ENCODE assay signal across 9 mouse cellular contexts in genomic region chr14:30593279-30594091, GRCm38 (mm10). TPM values are rescaled to one million over a fixed set of nuclear protein-coding genes. Genes with fewer than 3 reads are reported as not detected.
DNase-seq lines count a peak whose midpoint lies in the region; ATAC-seq and TF ChIP-seq lines count a peak whose summit lies in the region.
"Had no signal": no experiment of that assay in that cellular context is flagged by ENCODE, and none has a peak within 500 bp of the region (broad histone marks: within the 10 kb centered on the region; RNA-seq: fewer than 3 reads in every experiment).

No protein-coding gene starts in this region.

- ATAC-seq in neural tube, embryonic 11.5 days (ENCODE audit: insufficient read depth, low FRiP score, low TSS enrichment): peak; percentile 53
- ATAC-seq in liver, embryonic 11.5 days (replicated peaks; ENCODE audit: low FRiP score): no peak
- ATAC-seq in erythroid progenitor cell, adult 5-6 weeks (replicated peaks; ENCODE audit: low FRiP score, poor library complexity, severe bottlenecking): no peak

- no peak for TF ChIP-seq POLR2A in kidney, adult 2 months (IDR thresholded peaks at IDR 0.05; ENCODE audit: low read depth, low read length)

- H3K27me3 ChIP-seq in neural tube, embryonic 11.5 days (ENCODE audit: control insufficient read depth, insufficient read depth, low read length): no peaks in the 10 kb centered on the region
- no peaks in the 10 kb centered on the region for H3K27me3 ChIP-seq in kidney, adult 2 months (replicated peaks; ENCODE audit: control insufficient read depth, insufficient read depth, low read length)
- no peaks in the 10 kb centered on the region for H3K27me3 ChIP-seq in liver, embryonic 11.5 days (replicated peaks; ENCODE audit: control insufficient read depth, insufficient read depth, low read length)

- no peaks in the 10 kb centered on the region for H3K9me3 ChIP-seq in neural tube, embryonic 11.5 days (ENCODE audit: control insufficient read depth, low read length)
- H3K9me3 ChIP-seq in liver, embryonic 11.5 days (ENCODE audit: control insufficient read depth, low read length): no peaks in the 10 kb centered on the region
- H3K9me3 ChIP-seq: G1E had no signal

- peaks cover 15% of the 10 kb centered on the region for H3K4me1 ChIP-seq in neural tube, embryonic 11.5 days (ENCODE audit: control insufficient read depth, insufficient read depth, low read length)
- no peaks in the 10 kb centered on the region for H3K4me1 ChIP-seq in kidney, adult 2 months (ENCODE audit: control insufficient read depth, insufficient read depth, low read length)
- peaks cover 5% of the 10 kb centered on the region; the same call in 1 of the 2 replicates for H3K4me1 ChIP-seq in liver, embryonic 11.5 days (replicated peaks; ENCODE audit: control insufficient read depth, insufficient read depth, low read length)

- H3K4me3 ChIP-seq in neural tube, embryonic 11.5 days (ENCODE audit: low read depth, low read length): no peak overlapping the region
- no peak overlapping the region for H3K4me3 ChIP-seq in kidney, adult 2 months (ENCODE audit: insufficient read depth, low read depth, low read length)
- no peak overlapping the region for H3K4me3 ChIP-seq in liver, embryonic 11.5 days (ENCODE audit: low read depth, low read length)

- WGBS in neural tube, embryonic 11.5 days: 36% methylated on average over 11 of the region's 11 CpGs
- WGBS in kidney, adult 2 months: 45% methylated on average over 11 of the region's 11 CpGs
- WGBS in liver, embryonic 11.5 days: 56% methylated on average over 11 of the region's 11 CpGs

- 0 out of 2 replicates have a peak overlapping the region, but pooled peaks have one; percentile 14 for H3K27ac ChIP-seq in neural tube, embryonic 11.5 days (ENCODE audit: low read depth, low read length)
- H3K27ac ChIP-seq in kidney, adult 2 months (ENCODE audit: insufficient read depth, low read depth, low read length): no peak overlapping the region; the same call in 1 of the 2 replicates
- H3K27ac ChIP-seq in liver, embryonic 11.5 days (ENCODE audit: low read depth, low read length): no peak overlapping the region

- peak; percentile 47 for DNase-seq in neural tube, embryonic 11.5 days (ENCODE audit: low spot score)
- DNase-seq in neural tube, embryonic 10.5 days (ENCODE audit: extremely low spot score, low spot score): no peak
- peak; percentile 49 for DNase-seq in embryo, embryonic 11 days
- peak; percentile 84 for DNase-seq in heart, adult 8-10 months (ENCODE audit: low spot score)
- DNase-seq in kidney, adult 2 months: peak; percentile 82
- DNase-seq in liver, embryonic 11.5 days (ENCODE audit: low spot score): no peak
- DNase-seq in monocyte, adult 2 months (ENCODE audit: low read depth in 1 of 2, low spot score in 2 of 2): peak; percentile 75 to 83

- H3K36me3 ChIP-seq in neural tube, embryonic 11.5 days (ENCODE audit: control insufficient read depth, insufficient read depth, low read length): 0 out of 2 replicates have a peak, but pooled peaks cover 1% of the 10 kb centered on the region
- no peaks in the 10 kb centered on the region for H3K36me3 ChIP-seq in kidney, adult 2 months (ENCODE audit: control insufficient read depth, insufficient read depth, low read length)
- H3K36me3 ChIP-seq in liver, embryonic 11.5 days (ENCODE audit: control insufficient read depth, insufficient read depth, low read length): peaks cover 5% of the 10 kb centered on the region

- TF ChIP-seq CTCF in kidney, adult 2 months (conservative IDR thresholded peaks at IDR 0.05; ENCODE audit: insufficient read depth, insufficient read length, low read depth, low read length): peak; percentile 41; the same call in 1 of the 2 replicates

- H3K9ac ChIP-seq in neural tube, embryonic 11.5 days (ENCODE audit: low read length): peak overlapping the region; percentile 27
- peak overlapping the region; percentile 22; the same call in 1 of the 2 replicates for H3K9ac ChIP-seq in liver, embryonic 11.5 days (ENCODE audit: low read depth, low read length)

- H3K4me2 ChIP-seq in neural tube, embryonic 11.5 days (ENCODE audit: low read depth): no peak overlapping the region
- no peak overlapping the region for H3K4me2 ChIP-seq in liver, embryonic 11.5 days

RNA-seq across cellular contexts. Expression of gene Prkcd, which starts 32.5 kb away (rescaled TPM):
- 30.7 and 36.4 TPM in 2 replicates for polyA plus RNA-seq in neural tube, embryonic 11.5 days (2014; fragmentation: Nextera tagmentation; extraction: Ambion mirVana)
- 10 to 100 TPM in 3 of 4 experiments, 1 to 10 TPM in 1; 7.1 to 13.4 (median 11.6) TPM for total RNA-seq in heart, adult 8-10 months (2022)
- 80.6 and 96.2 TPM in 2 replicates for polyA plus RNA-seq in kidney, adult 2 months (2012; rRNA removed)
- polyA plus RNA-seq in liver, embryonic 11.5 days (2014; fragmentation: Nextera tagmentation; extraction: Ambion mirVana): 34.7 and 38.4 TPM in 2 replicates
- total RNA-seq in erythroid progenitor cell, adult 5-6 weeks (2015; ENCODE audit: low replicate concordance): 32.4 and 35.2 TPM in 2 replicates
- total RNA-seq in erythroid progenitor cell, adult 5-6 weeks (2017; ENCODE audit: low replicate concordance): 19.5 and 35.7 TPM in 2 replicates

RNA-seq across cellular contexts. Expression of gene Tkt, which starts 45.3 kb away (rescaled TPM):
- 128 and 158 TPM in 2 replicates for polyA plus RNA-seq in neural tube, embryonic 11.5 days (2014; fragmentation: Nextera tagmentation; extraction: Ambion mirVana)
- 10 to 100 TPM; 21.4 to 28.7 (median 28.1) TPM for total RNA-seq in heart, adult 8-10 months (2022)
- 393 and 447 TPM in 2 replicates for polyA plus RNA-seq in kidney, adult 2 months (2012; rRNA removed)
- polyA plus RNA-seq in liver, embryonic 11.5 days (2014; fragmentation: Nextera tagmentation; extraction: Ambion mirVana): 184 and 210 TPM in 2 replicates
- total RNA-seq in erythroid progenitor cell, adult 5-6 weeks (2015; ENCODE audit: low replicate concordance): 75.5 and 90.8 TPM in 2 replicates
- total RNA-seq in erythroid progenitor cell, adult 5-6 weeks (2017; ENCODE audit: low replicate concordance): 145 and 161 TPM in 2 replicates

Comparison
In these comparisons a context has a peak if more than half of its experiments do, and no peak if none do; other contexts are left out.
1. DNase-seq: peak in neural tube, embryonic 11.5 days (single experiment), embryo, embryonic 11 days (single experiment), heart, adult 8-10 months (single experiment), kidney, adult 2 months (single experiment) and monocyte, adult 2 months (2 of 2); none in neural tube, embryonic 10.5 days (single experiment) and liver, embryonic 11.5 days (single experiment).